Mouse (Mus musculus): ENCODE results near the gene Rnf141.

- TF ChIP-seq CTCF (IDR thresholded peaks at IDR 0.05; ENCODE audit: extremely low read depth, insufficient read depth, low read length), result no peak
- TF ChIP-seq POLR2A (IDR thresholded peaks at IDR 0.05; ENCODE audit: extremely low read depth, insufficient read depth, low read length), result no peak
Measured at GRCm38 (mm10) chr7:110878028-110878427, 33.8 kb upstream of the Rnf141 start.

All from cortical plate, adult 2 months (tissue).